Mouse (Mus musculus) kidney, adult 8-10 months (tissue): ENCODE measurements around the gene Ddx23.

Source experiments
- DNase-seq, 2 experiments: peaks; one replicate each; pipeline ENCODE4 v3.0.0; 2022

The Ddx23 gene

DNA sequence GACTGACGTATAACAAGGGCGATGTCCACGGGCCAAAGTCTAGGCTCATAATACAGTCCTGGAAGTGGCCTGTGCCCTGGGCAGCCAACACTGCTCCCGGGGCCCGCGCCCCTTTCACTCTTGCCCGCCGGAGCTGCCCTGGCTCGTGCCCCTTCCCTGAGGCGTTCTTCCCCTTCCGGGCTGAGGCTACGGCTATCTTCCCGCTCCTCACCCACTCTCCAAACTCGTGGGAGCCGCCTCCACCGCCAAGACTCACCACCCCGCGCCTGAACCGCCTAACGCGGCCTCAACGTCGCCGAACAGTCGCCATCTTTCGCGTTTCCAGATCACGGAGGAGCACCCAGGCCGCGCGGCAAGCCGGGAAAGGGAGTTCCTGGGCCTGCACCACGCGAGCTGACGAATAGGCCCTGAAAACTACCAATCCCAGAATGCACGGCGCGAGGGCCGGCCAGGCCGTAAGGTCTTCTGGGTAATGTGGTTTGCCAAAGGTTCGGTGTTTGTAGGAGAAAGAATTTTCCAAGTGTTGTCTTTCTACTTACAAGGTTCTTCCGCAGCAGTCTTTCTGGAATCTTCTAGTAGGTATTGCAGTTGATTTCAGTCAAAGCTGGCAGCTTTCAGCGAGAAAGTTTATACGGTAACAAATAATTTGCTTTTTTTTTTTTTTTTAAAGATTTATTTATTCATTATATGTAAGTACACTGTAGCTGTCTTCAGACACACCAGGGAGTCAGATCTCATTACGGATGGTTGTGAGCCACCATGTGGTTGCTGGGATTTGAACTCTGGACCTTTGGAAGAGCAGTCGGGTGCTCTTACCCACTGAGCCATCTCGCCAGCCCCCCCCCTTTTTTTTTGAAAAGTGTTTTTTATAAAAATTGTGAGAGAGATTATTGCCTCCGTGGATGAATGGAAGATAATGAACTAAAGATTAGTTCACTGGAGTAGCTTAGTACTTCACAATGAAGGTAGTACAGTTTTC, at the start of gene Ddx23:
Ddx23 (minus strand) TSS at position 328 of the 979 bp plus-strand sequence.
- DNase-seq, result peak; percentile 96

DNA sequence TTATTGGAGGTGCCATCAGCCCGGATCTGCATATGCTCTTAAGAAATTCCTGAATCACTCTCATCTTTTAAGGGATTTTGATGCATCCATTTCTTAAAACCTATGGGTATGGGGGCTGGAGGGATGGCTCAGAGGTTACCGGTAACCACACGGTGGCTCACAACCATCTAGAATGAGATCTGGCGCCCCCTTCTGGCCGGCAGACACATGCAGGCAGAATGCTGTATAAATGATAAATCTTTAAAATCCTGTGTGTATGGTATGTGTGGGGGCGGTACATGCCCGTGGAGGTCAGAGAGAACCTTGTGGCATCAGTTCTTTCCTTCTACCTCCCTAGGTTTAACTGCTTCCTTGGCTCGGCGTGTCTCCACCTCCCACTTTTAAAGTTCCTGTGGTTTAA, 47.7 kb upstream of the Ddx23 start:
- peak; percentile 32 to 61 for DNase-seq

DNA sequence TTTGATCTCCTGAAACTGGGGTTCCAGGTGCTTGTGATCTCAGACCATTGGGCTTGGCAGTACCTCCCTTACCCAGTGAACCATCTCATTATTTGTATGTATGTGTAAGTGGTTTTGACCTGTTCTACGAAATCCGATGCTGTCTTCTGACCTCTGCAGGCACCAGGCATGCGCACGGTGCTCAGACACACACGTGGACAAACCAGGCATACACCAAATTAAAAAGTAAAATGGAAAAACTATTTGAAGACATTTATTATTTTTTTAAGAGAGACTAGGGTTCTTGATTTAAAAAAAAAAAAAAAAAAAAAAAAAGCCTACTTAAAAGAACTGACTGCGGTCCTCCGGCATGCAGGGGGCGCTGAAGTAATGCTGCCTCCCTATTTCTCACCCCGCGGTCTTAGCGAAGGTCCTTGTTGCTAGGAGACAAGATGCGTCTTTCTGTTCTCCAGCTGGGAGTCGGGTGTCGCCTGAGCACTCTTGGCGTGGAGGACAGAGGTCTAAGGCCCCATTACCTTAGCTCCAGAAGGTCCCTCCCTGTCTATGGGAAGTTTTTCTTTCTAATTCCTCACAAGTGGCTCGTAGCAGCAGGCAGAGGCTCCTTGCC, 45.2 kb upstream of the Ddx23 start, which contains the start of gene Ccdc65:
Ccdc65 (plus strand) TSS at position 442 of the 607 bp plus-strand sequence.
- DNase-seq, result peak; percentile 90 to 93

DNA sequence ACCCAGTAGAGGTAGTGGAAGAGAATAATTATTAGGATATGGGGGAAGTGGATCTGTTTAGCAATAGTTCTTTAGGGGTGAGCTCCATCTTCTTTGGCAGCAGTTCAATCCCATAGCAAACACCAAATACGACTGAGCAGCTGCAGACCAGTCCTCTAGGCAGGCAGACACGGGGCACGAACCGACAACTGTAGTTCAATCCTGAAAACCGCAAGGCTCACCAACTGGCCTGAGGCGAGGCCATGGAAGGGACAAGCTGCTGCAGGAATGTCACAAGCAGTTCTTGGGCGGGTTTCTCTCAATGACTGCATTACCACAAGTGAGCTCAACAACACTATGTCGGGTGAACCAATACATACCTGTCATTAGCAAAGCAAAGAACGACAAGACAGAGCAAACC, 41.6 kb upstream of the Ddx23 start:
- no peak for DNase-seq

- DNase-seq, result peak; percentile 77 to 88
These were observed 36.8 kb upstream of the Ddx23 start for GRCm38 (mm10) chr15:98699190-98700105.

DNA sequence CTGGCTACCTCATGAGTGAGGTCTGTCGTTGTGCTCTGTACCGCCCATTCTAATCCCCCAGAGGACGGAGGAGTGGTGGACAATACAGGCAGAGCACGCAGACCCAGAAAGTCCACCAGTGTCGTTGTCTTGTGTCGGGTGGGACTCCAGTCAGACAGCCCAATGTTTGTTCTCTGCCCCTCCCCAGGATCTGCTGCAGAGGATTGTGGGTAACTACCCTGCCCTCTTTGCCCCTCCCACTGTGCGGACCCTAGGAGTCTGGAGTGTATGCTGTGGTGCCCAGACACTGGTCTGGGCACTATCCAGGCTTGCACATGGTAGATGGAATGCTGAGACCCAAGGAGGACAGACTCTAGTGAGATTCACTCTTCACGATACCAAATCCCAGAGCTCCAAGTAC, 33.5 kb upstream of the Ddx23 start:
- DNase-seq, result peak in 1 of 2 experiments; percentile 12

GRCm38 (mm10) chr15:98695726-98696125, 33.0 kb upstream of the Ddx23 start:
- peak; percentile 85 to 89 for DNase-seq

GRCm38 (mm10) chr15:98692171-98692715, 29.5 kb upstream of the Ddx23 start:
- DNase-seq, result peak; percentile 57 to 72

- peak in 1 of 2 experiments; percentile 33 for DNase-seq
These were observed 28.9 kb upstream of the Ddx23 start for GRCm38 (mm10) chr15:98691486-98692147.

DNA sequence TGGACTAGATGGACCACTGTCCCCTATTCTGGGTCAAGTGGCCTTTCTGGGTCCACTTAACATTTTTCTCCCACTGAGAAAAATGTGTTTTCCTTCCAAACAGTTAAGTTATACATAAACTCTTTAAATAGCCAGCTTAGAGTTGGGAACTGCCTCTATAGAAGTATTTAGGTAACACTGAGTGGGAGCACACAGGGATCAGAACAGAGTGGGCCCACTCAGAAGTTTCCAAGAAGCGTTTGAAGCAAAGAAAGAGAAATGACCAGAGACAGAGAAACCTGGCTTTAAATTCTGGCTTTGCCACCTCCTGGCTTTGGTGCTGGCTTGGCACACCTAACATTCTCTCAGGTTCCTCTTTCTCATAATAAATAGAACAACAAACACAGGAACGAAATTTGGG, 27.0 kb upstream of the Ddx23 start:
- no peak for DNase-seq

GRCm38 (mm10) chr15:98685926-98686325, 23.2 kb upstream of the Ddx23 start:
- no peak for DNase-seq

GRCm38 (mm10) chr15:98683746-98684145, 21.1 kb upstream of the Ddx23 start:
- no peak for DNase-seq

DNA sequence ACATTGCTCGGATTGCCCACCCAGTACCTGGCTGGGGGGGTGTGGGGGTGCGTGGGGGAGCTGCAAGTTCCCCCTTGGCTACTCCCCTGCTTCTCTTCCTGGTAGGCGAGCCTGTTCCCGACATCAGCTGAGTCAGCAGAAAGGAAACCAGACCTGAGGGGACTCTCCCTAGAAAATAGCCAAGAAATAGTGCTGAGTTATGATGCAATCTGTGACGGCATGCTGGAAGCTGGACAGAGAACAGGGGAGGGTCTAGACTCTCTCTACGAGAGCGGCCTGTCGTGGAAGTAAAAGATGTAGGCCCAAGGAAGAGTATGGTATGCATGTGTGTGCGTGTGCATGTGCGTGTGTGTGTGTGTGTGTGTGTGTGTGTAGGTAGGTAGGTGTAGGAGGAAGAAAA, 20.5 kb upstream of the Ddx23 start:
- DNase-seq, result no peak

DNA sequence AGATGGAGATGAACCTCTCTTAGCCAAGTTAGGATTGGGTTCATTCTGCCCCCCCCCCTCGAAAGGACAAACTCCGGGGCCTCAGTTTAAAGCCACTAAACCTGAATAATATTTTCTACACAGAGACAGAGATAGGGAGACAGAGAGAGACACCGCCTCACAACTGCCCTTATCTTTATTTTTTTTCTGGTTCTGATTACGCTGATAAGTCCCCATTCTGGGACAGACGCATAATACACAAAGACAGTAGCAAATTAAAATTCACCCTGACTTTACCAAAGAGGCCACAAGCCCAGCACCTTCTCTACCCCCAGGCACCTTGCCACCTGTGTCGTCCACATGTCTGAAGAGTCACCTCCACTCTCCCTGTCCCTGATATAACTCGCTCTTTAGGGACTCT, 18.9 kb upstream of the Ddx23 start:
- no peak for DNase-seq

- DNase-seq, result no peak
These were observed 18.0 kb upstream of the Ddx23 start for GRCm38 (mm10) chr15:98680660-98681059.

- DNase-seq, result no peak
These were observed 15.3 kb upstream of the Ddx23 start for GRCm38 (mm10) chr15:98677977-98678376.

GRCm38 (mm10) chr15:98676940-98677728, 14.4 kb upstream of the Ddx23 start, which contains the start of gene Rnd1:
Rnd1 (minus strand) TSS chr15:98677461.
- DNase-seq, result peak; percentile 82 to 89

GRCm38 (mm10) chr15:98676471-98676870, 13.8 kb upstream of the Ddx23 start:
- DNase-seq, result no peak

DNA sequence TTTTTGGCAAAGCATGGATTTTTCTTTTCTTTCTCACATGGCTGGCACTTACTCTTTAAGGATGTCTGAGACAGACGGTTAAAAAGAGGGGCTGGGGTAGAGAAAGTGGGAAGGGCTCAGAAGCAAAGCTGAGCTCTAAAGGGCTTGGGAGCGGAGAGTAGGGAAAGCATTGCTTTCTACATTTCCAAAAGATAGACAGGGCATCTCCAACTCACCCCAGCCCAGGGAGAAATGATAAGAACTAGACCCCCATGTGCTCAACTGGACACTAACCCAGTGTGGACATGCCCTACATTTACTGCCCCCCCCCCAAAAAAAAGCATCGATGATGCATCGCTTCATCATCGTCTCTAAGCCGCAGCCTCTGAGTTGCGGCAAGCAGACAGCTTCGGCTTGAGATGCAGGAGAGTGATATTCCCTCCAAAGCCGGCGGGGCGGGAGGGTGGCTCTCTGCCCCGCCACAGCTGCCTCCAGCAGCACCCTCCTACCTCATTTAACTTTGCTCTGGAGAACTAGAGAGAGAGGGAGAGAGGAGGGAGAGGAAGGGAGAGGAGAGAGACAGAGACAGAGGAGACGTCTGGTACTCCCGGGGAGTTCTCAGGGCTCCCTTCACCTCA, 13.0 kb upstream of the Ddx23 start:
- DNase-seq, result no peak

- DNase-seq, result no peak
These were observed 12.4 kb upstream of the Ddx23 start for GRCm38 (mm10) chr15:98674994-98675545.
